Mouse (Mus musculus) C2C12 (cell line): ENCODE measurements around the gene Gm49673. TPM values are rescaled to one million over a fixed set of nuclear protein-coding genes. Genes with fewer than 3 reads are reported as not detected.
"Not testable (repeated sequence)": the region's sequence is repeated elsewhere in the genome, so short reads cannot be mapped to it uniquely, and the experiment has no call there.

ENCODE experiments used
- H3K27me3 ChIP-seq: one replicate; pipeline ENCODE4 v1.6.1; 2011; ENCODE audit not compliant: control insufficient read depth, insufficient read depth, insufficient read length
- H3K36me3 ChIP-seq: one replicate; pipeline ENCODE4 v1.6.1; 2011; ENCODE audit not compliant: control insufficient read depth, insufficient read depth
- H3K4me3 ChIP-seq: one replicate; pipeline ENCODE4 v1.5.1; 2011; ENCODE audit warnings: mild to moderate bottlenecking, control low read depth; ENCODE audit not compliant: poor library complexity, insufficient read depth, severe bottlenecking
- H3K79me2 ChIP-seq: one replicate; pipeline ENCODE4 v1.6.1; 2011; ENCODE audit not compliant: control insufficient read depth, insufficient read depth
- H3K79me3 ChIP-seq: one replicate; pipeline ENCODE4 v1.6.1; 2011; ENCODE audit warnings: low read depth, control low read depth
- H3ac ChIP-seq: one replicate; pipeline ENCODE3; 2011; ENCODE audit warnings: low read depth; ENCODE audit not compliant: control insufficient read depth, insufficient read length
- polyA plus RNA-seq: library from polyadenylated mRNA; unstranded; fragments of >200 nt; fragmentation: generic; extraction: Trizol; gene quantifications from one replicate; pipeline ENCODE4 v1.2.1, GENCODE M21; 2012; ENCODE audit warnings: missing spikeins

The Gm49673 gene
- polyA plus RNA-seq, 1 experiment: 0.04 TPM

DNA sequence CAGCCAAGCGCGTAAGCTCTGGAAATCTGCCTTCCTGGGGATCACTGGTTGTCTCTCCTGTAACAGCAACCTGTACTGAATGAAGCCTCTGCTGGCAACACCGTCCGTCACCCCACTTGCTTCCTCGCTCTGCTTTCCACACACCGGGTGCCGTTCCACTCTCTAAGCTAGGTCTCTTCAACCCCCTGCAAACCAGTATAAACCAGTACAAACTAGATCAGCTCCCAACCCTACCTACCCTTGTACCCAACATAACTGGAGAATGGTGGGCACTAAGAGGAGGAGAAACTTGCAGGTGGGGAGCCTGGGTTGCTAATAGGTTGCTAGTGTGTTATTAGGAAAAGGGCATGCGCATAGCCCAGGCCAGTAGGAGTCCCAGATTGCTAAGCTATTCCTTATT is 8.4 kb upstream of the Gm49673 start:
- not testable (repeated sequence) for H3K79me2 ChIP-seq, H3ac ChIP-seq, H3K79me3 ChIP-seq, H3K36me3 ChIP-seq, H3K27me3 ChIP-seq, H3K4me3 ChIP-seq

DNA sequence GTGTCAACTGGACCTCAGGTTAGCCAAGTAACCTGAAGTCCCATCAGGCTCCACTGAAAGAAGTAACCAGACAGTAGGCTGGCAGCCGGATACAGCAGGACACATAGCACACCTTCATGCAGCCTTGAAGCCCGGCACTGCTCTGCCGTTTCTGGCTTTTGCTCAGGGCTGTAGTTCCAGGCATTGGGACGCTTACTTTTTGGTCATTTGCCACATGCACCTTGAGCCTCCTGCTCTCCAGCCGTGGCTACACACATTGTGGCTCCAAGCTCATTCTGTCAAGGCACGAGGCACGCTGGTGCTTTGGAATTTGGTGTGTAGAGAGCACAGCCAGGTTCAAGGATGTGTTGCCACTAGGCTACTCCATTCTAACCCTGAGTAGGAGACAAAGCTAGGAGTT is 7.4 kb upstream of the Gm49673 start:
- not testable (repeated sequence) for H3K27me3 ChIP-seq, H3K79me2 ChIP-seq, H3K4me3 ChIP-seq, H3K79me3 ChIP-seq, H3ac ChIP-seq, H3K36me3 ChIP-seq

DNA sequence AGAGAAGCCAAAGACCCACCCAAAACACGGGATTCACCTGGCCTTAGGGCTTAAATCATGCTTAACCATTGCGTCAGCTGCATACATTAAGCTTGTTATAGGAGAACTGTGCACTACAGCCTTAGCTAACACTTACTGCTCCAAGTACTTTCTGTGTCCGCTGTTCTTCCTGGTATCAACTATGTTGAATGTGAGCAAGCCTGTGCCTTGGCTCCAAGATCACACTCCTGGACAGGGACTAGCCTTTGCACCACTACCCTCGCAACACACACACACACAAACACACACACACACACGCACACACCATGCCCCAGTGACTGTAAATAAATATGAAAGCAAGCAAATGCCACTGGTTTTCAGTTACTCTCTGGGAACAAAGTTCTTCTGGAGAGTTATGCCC is 657 bp downstream of the Gm49673 start:
- not testable (repeated sequence) for H3K36me3 ChIP-seq, H3K27me3 ChIP-seq, H3K79me2 ChIP-seq, H3ac ChIP-seq, H3K79me3 ChIP-seq
- peak overlapping the region; percentile 49 for H3K4me3 ChIP-seq

DNA sequence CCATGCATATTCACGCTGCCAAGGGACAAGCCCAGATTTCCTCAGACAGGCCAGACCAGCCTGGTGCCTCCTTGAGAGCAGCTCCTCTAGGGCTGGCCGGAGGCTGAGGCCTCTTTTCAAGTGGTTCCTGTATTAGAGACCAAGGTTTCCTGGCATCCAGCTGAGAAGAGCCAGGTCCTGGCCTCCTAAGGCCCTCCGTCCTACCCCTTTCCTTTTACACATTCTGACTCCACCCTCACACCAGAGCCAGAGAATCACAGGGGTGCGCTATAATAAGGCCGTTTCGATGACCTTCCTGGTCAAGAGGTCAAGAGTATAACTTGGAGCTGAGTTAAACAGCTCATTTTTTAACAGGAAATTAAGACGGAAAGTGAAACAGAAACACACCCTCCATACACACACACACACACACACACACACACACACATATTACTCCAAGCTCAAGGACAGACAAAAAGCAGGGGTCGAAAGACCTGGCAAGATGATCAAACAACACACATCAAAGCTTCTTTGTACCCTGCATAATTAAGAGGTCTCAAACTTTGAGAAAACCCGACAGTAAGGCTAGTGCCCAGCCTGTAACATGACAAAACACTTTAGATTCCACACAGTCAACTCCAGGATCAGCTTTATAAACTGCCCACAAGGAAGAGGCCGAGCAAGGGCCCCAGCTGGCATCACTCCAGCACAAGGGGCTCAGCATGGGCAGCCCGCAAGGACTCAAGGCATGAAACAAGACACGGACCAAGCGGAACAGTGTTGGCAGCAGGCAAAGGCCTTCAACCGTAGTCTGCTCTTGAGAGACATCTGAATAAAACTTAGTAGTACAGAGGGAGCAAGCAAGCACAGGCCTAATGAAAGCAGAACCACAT is 3.5 kb downstream of the Gm49673 start:
- H3K4me3 ChIP-seq, H3ac ChIP-seq, H3K27me3 ChIP-seq, H3K79me3 ChIP-seq, H3K79me2 ChIP-seq, H3K36me3 ChIP-seq: not testable (repeated sequence)

DNA sequence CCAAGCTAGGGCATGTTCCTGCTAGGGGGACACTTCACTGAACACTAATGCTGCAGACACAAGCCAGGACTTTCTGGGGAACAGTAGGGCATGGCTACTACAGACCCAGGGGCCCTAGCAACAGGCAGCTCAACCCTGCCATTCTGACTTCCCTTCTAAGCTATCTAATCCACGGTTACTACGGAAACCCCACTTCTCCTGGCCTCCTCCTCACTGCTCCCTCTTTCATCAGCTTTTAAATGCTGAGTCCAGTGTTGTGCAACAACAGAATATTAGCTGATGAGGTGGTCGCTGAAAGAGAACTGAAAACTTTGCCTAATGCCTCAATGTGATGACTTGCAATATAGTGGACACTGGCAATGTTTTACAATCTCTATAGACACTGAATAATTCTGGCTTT is 7.4 kb downstream of the Gm49673 start:
- not testable (repeated sequence) for H3K36me3 ChIP-seq, H3K79me2 ChIP-seq, H3K4me3 ChIP-seq, H3K79me3 ChIP-seq, H3ac ChIP-seq, H3K27me3 ChIP-seq

DNA sequence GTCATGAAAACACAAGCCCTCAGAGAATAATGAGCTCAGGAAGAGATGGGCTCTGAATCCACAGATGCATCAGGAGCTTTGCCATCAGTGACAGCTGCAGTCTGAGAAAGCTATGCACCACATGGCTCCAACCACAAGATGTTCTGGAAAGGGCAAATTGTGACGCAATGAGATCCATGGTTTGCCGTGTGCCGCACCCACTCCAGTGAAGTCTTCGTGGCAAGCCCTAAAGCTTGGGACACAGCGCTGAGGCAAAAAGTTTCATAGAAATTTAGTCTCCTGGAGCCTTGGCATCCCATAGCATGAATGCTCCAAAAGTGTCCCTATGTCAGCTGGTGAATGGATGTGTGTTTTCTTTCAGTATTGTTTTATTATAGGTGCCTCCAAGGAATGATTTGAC is 9.5 kb downstream of the Gm49673 start:
- H3K79me3 ChIP-seq, H3K27me3 ChIP-seq, H3ac ChIP-seq, H3K36me3 ChIP-seq, H3K4me3 ChIP-seq, H3K79me2 ChIP-seq: not testable (repeated sequence)

DNA sequence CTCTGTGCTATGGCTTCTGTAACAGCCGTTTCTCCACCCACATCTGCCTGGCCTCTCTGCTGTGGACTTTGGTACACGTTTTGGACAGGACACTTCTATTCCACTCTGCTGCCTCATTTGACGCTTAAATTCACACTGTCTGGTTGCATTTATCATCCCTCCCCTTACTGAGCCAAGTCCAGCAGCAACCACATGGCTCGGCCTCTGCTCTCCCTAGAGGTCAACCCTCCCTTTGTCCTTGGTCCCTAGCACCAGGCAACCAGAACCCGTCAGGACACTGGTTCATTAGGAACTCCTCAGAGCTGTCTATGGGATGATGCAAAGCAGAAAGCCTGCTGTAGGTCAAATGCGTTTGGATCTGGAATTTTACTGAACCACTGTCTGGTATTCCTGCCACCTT is 16.7 kb downstream of the Gm49673 start:
- not testable (repeated sequence) for H3K36me3 ChIP-seq, H3K27me3 ChIP-seq, H3K79me3 ChIP-seq, H3K79me2 ChIP-seq, H3K4me3 ChIP-seq, H3ac ChIP-seq

DNA sequence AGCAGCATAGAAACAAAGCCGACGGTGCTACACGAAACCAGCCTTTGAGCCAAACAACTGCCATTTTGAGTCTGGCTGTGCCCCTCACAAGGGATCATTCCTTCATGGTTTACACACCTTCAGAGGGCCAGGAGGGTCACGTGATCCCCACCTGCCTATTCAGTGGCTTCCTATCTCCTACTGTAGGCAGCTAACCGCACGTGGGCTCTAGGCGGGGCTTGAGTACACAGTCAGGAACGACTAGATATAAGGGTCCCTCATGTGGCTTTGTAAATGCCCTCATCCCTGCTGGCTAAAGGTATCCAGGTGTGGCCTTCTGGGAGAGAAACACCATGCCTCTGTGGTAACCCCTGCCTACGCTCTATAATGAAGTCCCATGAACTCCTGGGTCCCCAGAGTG is 18.0 kb downstream of the Gm49673 start:
- H3K79me2 ChIP-seq, H3K79me3 ChIP-seq, H3ac ChIP-seq, H3K27me3 ChIP-seq, H3K36me3 ChIP-seq, H3K4me3 ChIP-seq: not testable (repeated sequence)

DNA sequence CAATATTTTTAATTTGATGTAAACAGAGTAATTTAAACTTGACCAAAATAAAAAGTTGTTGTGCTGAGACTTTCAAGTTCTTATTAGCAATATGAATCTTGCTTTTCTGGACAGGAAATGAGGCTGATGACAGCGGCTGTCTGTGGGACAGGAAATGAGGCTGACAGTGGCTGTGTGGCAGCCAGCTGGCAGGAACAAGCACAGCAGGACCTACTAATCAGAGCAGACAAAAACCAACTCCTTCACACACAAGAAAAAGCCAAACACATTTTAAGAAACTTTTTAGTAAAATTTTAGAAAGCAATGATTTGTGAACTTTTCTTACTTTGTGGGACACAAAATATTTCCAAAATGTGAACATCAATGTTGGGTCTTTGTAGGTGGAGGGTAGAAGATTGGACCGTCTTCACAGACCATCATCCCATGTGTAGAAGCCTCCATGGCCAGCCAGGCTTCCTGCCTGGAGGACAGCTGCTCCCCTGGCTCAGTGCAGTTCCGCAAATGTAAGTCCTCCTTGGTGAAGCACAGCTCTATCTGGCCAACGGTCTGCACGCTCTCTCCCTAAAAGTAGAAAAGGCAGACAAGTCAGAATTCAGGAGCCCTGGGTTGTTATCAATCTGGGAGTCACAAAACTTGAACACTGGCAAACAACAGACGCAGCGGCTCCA is 19.1 kb downstream of the Gm49673 start:
- not testable (repeated sequence) for H3K4me3 ChIP-seq, H3K79me3 ChIP-seq, H3K79me2 ChIP-seq, H3K27me3 ChIP-seq, H3ac ChIP-seq, H3K36me3 ChIP-seq

DNA sequence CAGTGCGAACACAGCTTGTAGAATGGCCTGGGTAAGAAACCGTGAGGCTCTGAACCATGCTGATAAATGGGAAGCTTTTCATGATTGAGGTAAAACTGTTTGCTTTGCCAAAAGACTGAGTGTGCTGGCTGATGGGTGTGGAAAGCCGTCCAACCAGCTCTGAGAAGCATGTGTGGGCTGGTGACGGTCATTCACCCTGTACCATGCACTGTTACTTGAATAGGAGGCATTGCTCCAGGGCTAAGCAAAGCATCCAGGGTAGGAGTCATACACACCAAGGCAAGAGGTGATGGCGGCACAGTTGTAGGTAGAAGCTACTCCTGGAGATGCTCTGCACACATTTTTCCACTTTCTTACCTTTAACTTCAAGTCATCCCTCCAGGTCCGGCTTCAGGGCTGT is 23.0 kb downstream of the Gm49673 start:
- not testable (repeated sequence) for H3K4me3 ChIP-seq, H3ac ChIP-seq, H3K27me3 ChIP-seq, H3K36me3 ChIP-seq, H3K79me2 ChIP-seq, H3K79me3 ChIP-seq

DNA sequence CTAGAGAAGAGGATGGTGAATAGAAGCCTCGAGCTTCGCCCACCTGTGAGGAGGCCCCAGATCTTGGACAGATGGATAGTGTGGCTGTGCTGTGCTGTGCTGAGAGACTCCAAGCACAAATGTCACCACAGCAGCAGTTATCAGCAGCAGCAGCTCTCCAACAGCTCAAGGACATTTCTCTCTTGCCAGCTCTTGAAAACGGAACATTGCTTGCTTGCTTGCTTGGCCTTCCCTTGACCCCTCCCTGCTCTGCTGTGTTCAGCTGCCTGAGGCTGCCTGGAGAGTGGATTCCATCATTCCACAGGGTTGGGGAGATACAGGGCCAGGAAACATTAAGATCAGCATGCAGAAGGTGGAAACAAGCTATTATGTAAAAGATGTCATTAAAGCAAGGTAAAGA is 24.6 kb downstream of the Gm49673 start:
- H3K79me2 ChIP-seq, H3K36me3 ChIP-seq, H3ac ChIP-seq, H3K4me3 ChIP-seq, H3K79me3 ChIP-seq, H3K27me3 ChIP-seq: not testable (repeated sequence)

DNA sequence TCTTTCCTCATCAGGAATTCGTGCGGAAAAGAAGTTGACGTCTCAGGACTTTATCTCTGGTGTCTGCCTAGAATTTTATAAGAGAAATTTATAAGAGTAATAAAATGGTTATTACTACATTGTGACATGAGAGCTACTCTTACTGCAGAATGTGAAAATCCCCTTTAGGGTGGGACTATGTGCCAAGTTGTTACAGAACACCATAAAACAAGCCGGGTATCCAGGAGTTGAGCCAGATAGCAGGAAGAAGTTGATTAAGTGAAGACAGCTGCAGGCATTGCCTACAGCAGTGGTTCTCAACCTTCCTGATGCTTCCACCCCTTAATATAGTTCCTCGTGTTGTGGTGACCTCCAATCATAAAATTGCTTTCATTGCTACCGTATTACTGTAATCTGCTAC is 30.7 kb downstream of the Gm49673 start:
- H3K79me3 ChIP-seq, H3K4me3 ChIP-seq, H3K36me3 ChIP-seq, H3ac ChIP-seq, H3K27me3 ChIP-seq, H3K79me2 ChIP-seq: not testable (repeated sequence)
